Mouse (Mus musculus) ES-Bruce4 (cell line): Measurements from ENCODE around the gene Dcst2.

Experiments
- CTCF ChIP-seq: IDR thresholded peaks from one replicate; pipeline ENCODE4 v1.8.1; 2011; ENCODE audit warnings: low read depth, low read length
- EP300 ChIP-seq: IDR thresholded peaks from 2 replicates; pipeline ENCODE4 v1.6.1; 2011; ENCODE audit warnings: low read depth, low read length; ENCODE audit not compliant: insufficient read depth

DNA sequence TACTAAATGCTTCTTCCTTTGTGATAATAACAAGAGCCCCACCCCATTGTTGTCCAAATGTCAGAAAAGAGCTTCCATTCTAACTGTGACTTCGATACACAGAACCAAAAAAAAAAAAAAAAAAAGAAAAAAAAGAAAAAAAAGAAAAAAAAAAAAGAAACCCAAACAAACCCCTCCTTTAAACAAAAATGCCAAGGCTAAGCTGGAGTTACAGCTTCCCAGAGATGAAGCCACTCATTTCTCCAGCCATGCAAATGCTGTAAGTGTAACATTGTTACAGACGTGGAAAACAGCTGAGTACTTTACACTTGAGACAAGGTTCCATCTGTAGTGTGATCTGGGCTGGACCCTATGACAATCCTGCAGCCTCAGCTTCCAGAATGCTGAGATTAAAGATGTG is 55.4 kb downstream of the Dcst2 start:
- TF ChIP-seq CTCF: no peak
- no peak for TF ChIP-seq EP300
